Mouse (Mus musculus) myocyte (in vitro differentiated cells): ENCODE results near the gene Ccdc103.

Experiments
- E2F4 ChIP-seq: IDR thresholded peaks from one replicate; pipeline ENCODE4 v1.6.1; 2011; ENCODE audit warnings: mild to moderate bottlenecking, control low read depth, moderate library complexity; ENCODE audit not compliant: insufficient read depth
- MAX ChIP-seq: IDR thresholded peaks from one replicate; pipeline ENCODE4 v1.6.1; 2011; ENCODE audit warnings: low read depth, mild to moderate bottlenecking, control low read depth
- MYOD1 ChIP-seq, 3 experiments: IDR thresholded peaks; one replicate each; pipeline ENCODE4 v1.6.1; 2011; ENCODE audit warnings: control low read depth in 2 of 3, low read depth in 2 of 3, mild to moderate bottlenecking in 2 of 3, moderate library complexity in 1 of 3; ENCODE audit not compliant: insufficient read length in 2 of 3, control insufficient read depth in 1 of 3
- POLR2A ChIP-seq: IDR thresholded peaks from one replicate; pipeline ENCODE4 v1.6.1; 2011; ENCODE audit warnings: low read depth, mild to moderate bottlenecking, control low read depth, moderate library complexity; ENCODE audit not compliant: insufficient read length
- POLR2AphosphoS2 ChIP-seq: IDR thresholded peaks from one replicate; pipeline ENCODE4 v1.6.1; 2011; ENCODE audit warnings: low read depth, control low read depth; ENCODE audit not compliant: insufficient read length
- SRF ChIP-seq: IDR thresholded peaks from one replicate; pipeline ENCODE4 v1.6.1; 2011; ENCODE audit warnings: low read depth; ENCODE audit not compliant: control insufficient read depth, insufficient read length
- TCF12 ChIP-seq: IDR thresholded peaks from one replicate; pipeline ENCODE4 v1.6.1; 2011; ENCODE audit warnings: mild to moderate bottlenecking, control low read depth; ENCODE audit not compliant: poor library complexity, insufficient read depth, severe bottlenecking
- USF1 ChIP-seq: IDR thresholded peaks from one replicate; pipeline ENCODE4 v1.6.1; 2011; ENCODE audit warnings: low read depth, mild to moderate bottlenecking, control low read depth, moderate library complexity

DNA sequence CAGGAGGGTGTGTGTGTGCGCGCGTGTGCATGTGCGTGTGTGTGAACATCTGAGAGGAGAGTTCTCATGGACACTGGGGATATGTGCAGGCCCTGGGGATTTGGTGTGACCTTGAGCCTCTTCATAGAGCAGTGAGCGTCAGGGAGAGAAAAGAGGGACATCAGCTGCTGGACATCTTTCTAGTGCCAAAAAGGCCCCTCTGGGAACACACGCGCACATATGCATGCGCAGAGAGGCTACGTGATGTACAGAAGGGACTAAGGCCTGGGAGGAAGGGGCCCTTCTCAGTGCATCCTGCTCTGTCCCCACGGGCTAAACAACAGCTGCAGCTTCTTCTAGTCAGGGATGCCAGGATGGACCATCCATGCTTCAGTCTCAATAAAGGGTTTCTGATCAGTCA lies 46.8 kb upstream of the Ccdc103 start:
- TF ChIP-seq E2F4 (no peak), TCF12 (no peak), POLR2A (no peak), SRF (no peak), USF1 (no peak), MYOD1 (IDR thresholded peaks at IDR 0.05; ENCODE audit: control insufficient read depth in 1 of 3, insufficient read length in 2 of 3, low read depth in 2 of 3) (no peak), POLR2AphosphoS2 (no peak), MAX (no peak)
